Mouse (Mus musculus) forebrain, embryonic 11.5 days (tissue): ENCODE data around the gene Ppox. TPM values are rescaled to one million over a fixed set of nuclear protein-coding genes. Genes with fewer than 3 reads are reported as not detected.

ENCODE experiments used
- ATAC-seq: fragments of 200-750 bp; cut with Nextera tagmentation; replicated peaks from 2 replicates; pipeline ENCODE4 v1.8.0; 2017; ENCODE audit warnings: moderate TSS enrichment; ENCODE audit not compliant: low FRiP score
- DNase-seq: peaks from one replicate; pipeline ENCODE4 v3.0.0-alpha.2; 2017; ENCODE audit warnings: low spot score
- H3K27ac ChIP-seq: fragments of 300-500 bp; sonication (generic); 2 replicates; pipeline ENCODE4 v1.5.1; 2014; ENCODE audit warnings: low read depth, low read length
- H3K27me3 ChIP-seq: fragments of 300-500 bp; sonication (generic); 2 replicates; pipeline ENCODE4 v1.6.1; 2014; ENCODE audit warnings: mild to moderate bottlenecking, low read length, mixed read lengths; ENCODE audit not compliant: control insufficient read depth, insufficient read depth
- H3K36me3 ChIP-seq: fragments of 300-500 bp; sonication (generic); 2 replicates; pipeline ENCODE4 v1.6.1; 2014; ENCODE audit warnings: mild to moderate bottlenecking, low read length, moderate library complexity, mixed read lengths; ENCODE audit not compliant: control insufficient read depth, insufficient read depth
- H3K4me1 ChIP-seq: fragments of 300-500 bp; sonication (generic); replicated peaks from 2 replicates; pipeline ENCODE4 v1.6.1; 2014; ENCODE audit warnings: low read length, mixed read lengths; ENCODE audit not compliant: control insufficient read depth, insufficient read depth
- H3K4me2 ChIP-seq: fragments of 300-500 bp; sonication (generic); 2 replicates; pipeline ENCODE4 v1.6.1; 2014; ENCODE audit warnings: low read depth, mild to moderate bottlenecking, low read length, moderate library complexity, mixed read lengths; ENCODE audit not compliant: severe bottlenecking
- H3K4me3 ChIP-seq: fragments of 300-500 bp; sonication (generic); 2 replicates; pipeline ENCODE4 v1.5.1; 2014; ENCODE audit warnings: low read depth, low read length
- H3K9ac ChIP-seq: fragments of 300-500 bp; sonication (generic); 2 replicates; pipeline ENCODE4 v1.6.1; 2014; ENCODE audit warnings: low read length
- H3K9me3 ChIP-seq: fragments of 300-500 bp; sonication (generic); 2 replicates; pipeline ENCODE4 v1.6.1; 2016; ENCODE audit warnings: low read length, mixed read lengths; ENCODE audit not compliant: control insufficient read depth
- WGBS: fragments of 180-500 bp; shearing (Covaris S2); extraction: QIAGEN DNeasy Blood & Tissue Kit; methylation state at CpG from one replicate; pipeline ENCODE4 v1.1.7; 2014; 5-methylcytosine and 5-hydroxymethylcytosine counted together
- polyA plus RNA-seq: library from polyadenylated mRNA; unstranded; fragments of >200 nt; fragmentation: Nextera tagmentation; extraction: Ambion mirVana; gene quantifications from 2 replicates; pipeline ENCODE4 v1.2.1, GENCODE M21; 2014

Gene Ppox
- polyA plus RNA-seq, 1 experiment from 2014 or later: 67.6 TPM

DNA sequence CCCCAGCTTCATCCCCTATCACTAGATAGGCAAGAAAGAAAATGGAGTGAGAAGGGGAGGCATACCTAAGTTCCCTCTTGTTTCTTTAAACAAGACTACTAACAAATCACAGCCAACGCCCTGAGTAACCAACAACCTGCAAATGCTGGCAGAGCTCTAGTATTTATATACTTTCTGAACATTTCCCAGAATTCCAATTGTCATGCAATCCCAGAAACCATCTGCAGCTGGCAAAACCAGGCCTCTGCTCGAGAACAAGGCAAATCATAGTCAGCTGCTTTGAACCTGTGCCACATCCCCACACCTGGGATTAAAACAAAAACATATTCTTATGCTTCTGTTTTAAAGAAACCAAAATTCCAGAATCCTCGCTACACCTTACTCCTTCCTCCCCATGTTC, 12.4 kb upstream of the Ppox start:
- H3K27ac ChIP-seq: no peak overlapping the region
- no peaks in the 10 kb centered on the region for H3K9me3 ChIP-seq
- DNase-seq (no peak), ATAC-seq (no peak)
- WGBS: 90% methylated on average over 3 of the region's 3 CpGs
- no peak overlapping the region for H3K9ac ChIP-seq
- H3K27me3 ChIP-seq: peaks cover 3% of the 10 kb centered on the region; the same call in 1 of the 2 replicates
- H3K4me1 ChIP-seq: peaks cover 8% of the 10 kb centered on the region
- H3K4me2 ChIP-seq: peak overlapping the region; percentile 53
- no peaks in the 10 kb centered on the region for H3K36me3 ChIP-seq
- H3K4me3 ChIP-seq: peak overlapping the region; percentile 72; the same call in 1 of the 2 replicates

DNA sequence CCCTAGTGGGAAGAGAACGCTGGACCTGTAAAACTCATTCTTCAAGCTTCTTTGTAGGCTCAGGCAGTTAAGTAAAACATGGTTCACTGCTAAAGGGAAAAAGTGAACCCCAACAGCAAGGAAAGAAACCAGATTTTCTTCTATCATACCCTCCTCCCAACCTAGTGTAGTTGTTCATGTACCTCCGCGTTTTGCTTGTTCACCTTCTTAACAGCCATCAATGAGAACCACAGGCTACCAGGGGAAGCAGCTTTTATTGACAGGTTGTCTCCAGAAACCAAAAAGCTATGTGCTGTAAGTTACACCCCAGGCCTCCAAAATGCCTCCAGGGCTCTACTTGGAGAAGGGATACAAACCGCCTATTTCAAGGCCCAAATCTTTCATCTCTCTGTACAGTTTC, 7.3 kb upstream of the Ppox start:
- Histone ChIP-seq H3K4me3 (no peak overlapping the region; the same call in 1 of the 2 replicates), H3K9me3 (no peaks in the 10 kb centered on the region), H3K36me3 (peaks cover 3% of the 10 kb centered on the region; the same call in 1 of the 2 replicates), H3K27ac (no peak overlapping the region; the same call in 1 of the 2 replicates), H3K4me1 (peaks cover 2% of the 10 kb centered on the region), H3K9ac (peak overlapping the region; percentile 37), H3K27me3 (no peaks in the 10 kb centered on the region), H3K4me2 (peak overlapping the region; percentile 70; the same call in 1 of the 2 replicates)
- ATAC-seq (no peak), DNase-seq (no peak)
- WGBS: 66% methylated on average over 4 of the region's 4 CpGs

DNA sequence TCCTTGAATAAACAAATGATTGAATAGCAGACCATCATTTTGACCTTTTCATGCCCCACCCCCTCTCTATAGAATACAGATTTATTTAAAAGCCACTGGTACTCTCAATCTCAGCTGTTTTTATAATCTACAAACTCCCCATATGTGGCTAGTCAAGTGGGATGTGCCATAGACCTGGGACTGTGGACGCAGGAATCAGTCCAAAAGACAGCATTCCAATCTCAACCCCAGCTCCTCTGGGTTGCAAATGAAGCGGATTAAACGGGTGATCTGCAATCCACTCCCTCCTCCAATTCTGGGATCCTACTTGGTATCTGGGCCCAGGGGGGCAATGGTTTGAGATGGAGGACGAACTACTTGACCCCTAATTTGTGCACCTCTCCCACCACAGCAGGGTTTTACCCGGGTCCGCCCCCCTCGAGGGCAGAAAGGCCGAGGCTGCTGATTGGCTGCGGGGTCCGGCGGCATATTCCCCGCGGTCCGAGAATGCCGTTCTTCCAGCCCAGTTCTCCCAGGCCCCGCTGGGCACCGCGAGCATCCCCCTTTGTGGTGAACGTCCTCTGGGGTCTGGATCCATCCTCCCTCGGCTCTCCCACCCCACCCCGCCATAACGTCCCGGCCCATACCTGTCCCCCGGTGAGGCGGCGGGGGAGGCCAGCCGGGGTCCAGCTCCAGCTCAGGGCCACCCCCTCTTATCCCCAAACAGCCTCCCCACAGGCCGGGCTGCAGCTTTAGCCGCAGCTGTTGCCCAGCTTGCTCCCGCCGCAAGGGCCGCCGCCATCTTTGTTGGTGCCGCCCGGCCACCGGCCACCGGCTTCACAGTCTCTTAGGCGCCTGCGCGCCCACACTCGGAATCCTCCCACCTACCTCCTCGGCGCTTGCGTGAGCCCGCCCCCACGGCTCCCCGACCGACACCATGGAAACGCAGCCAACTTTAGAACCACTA, 6.4 kb upstream of the Ppox start, which contains the start of gene Usp21:
TSS of gene Usp21 (minus strand) at position 856 of the 946 bp plus-strand sequence.
- Histone ChIP-seq H3K36me3 (peaks cover 3% of the 10 kb centered on the region; the same call in 1 of the 2 replicates), H3K27ac (peak within 1 kb of the TSS; percentile 90), H3K9ac (peak within 1 kb of the TSS; percentile 96), H3K4me3 (peak within 1 kb of the TSS; percentile 75), H3K9me3 (no peaks in the 10 kb centered on the region), H3K4me2 (peak within 1 kb of the TSS; percentile 70), H3K4me1 (no peaks in the 10 kb centered on the region; the same call in 1 of the 2 replicates), H3K27me3 (no peaks in the 10 kb centered on the region)
- under 1% methylated on average over 49 of the region's 49 CpGs for WGBS
- DNase-seq (peak; percentile 95), ATAC-seq (peak; percentile 95)

DNA sequence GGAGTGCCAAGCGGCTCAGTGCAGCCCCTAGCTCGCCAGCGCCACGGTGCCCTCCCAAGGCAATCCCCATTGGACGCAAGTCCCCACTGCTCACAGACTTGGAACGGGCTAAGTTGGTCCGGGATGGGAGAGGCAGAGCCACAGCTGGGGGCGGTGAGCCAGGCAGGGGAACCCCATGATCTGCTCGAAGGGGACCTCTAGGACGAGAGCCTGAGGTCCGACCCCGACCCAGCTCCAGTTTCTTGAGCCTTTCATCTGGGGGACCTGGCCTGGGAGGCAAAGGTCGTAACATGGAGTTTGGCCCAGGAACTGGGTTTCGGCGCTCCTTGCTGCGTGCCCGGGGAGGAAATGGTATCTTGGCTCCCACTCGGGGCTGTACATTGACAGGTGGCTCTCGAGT, 5.5 kb upstream of the Ppox start:
- Histone ChIP-seq H3K9me3 (no peaks in the 10 kb centered on the region), H3K27me3 (no peaks in the 10 kb centered on the region), H3K27ac (no peak overlapping the region), H3K36me3 (peaks cover 3% of the 10 kb centered on the region; the same call in 1 of the 2 replicates), H3K9ac (no peak overlapping the region), H3K4me1 (peaks cover 4% of the 10 kb centered on the region; the same call in 1 of the 2 replicates), H3K4me2 (peak overlapping the region; percentile 70), H3K4me3 (no peak overlapping the region; the same call in 1 of the 2 replicates)
- WGBS: 89% methylated on average over 19 of the region's 19 CpGs
- ATAC-seq: no peak
- DNase-seq: no peak

GRCm38 (mm10) chr1:171285096-171285892, 4.3 kb upstream of the Ppox start:
- Histone ChIP-seq H3K27me3 (no peaks in the 10 kb centered on the region), H3K36me3 (peaks cover 3% of the 10 kb centered on the region; the same call in 1 of the 2 replicates), H3K4me2 (no peak overlapping the region), H3K9me3 (no peaks in the 10 kb centered on the region), H3K4me1 (peaks cover 4% of the 10 kb centered on the region; the same call in 1 of the 2 replicates), H3K4me3 (no peak overlapping the region), H3K27ac (no peak overlapping the region), H3K9ac (no peak overlapping the region)
- ATAC-seq: no peak
- WGBS: 90% methylated on average over 20 of the region's 20 CpGs
- no peak for DNase-seq

DNA sequence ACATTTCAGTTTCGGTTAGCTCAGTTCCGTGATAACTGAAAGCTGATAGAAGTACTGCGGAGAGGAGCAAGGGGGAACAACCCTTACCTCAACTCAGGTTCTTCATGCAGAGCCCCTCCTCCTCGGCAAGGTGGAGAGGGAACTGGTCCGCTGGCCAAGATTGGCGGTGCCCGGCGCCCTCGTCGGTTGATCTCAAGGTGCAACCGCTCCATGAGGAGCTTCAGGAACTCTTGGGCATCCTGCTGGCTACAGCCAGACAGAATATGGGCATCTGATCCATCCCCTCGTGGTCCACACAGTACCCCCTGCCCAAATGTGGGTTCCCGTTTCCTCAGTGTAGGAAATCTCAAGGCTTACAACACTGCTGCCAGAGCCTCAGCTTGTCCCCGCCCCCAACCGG, 3.5 kb upstream of the Ppox start:
- Histone ChIP-seq H3K4me2 (no peak overlapping the region), H3K9me3 (no peaks in the 10 kb centered on the region), H3K36me3 (peaks cover 3% of the 10 kb centered on the region; the same call in 1 of the 2 replicates), H3K27me3 (no peaks in the 10 kb centered on the region), H3K4me3 (no peak overlapping the region), H3K27ac (no peak overlapping the region), H3K4me1 (peaks cover 11% of the 10 kb centered on the region; the same call in 1 of the 2 replicates), H3K9ac (no peak overlapping the region)
- no peak for DNase-seq
- ATAC-seq: no peak
- 93% methylated on average over 15 of the region's 15 CpGs for WGBS

- no peak overlapping the region for H3K27ac ChIP-seq
- peaks cover 11% of the 10 kb centered on the region; the same call in 1 of the 2 replicates for H3K4me1 ChIP-seq
- no peaks in the 10 kb centered on the region for H3K27me3 ChIP-seq
- H3K36me3 ChIP-seq: peaks cover 3% of the 10 kb centered on the region; the same call in 1 of the 2 replicates
- H3K9me3 ChIP-seq: no peaks in the 10 kb centered on the region
- H3K4me3 ChIP-seq: no peak overlapping the region
- peak; percentile 46 for DNase-seq
- no peak for ATAC-seq
- WGBS: 93% methylated on average over 18 of the region's 18 CpGs
- H3K9ac ChIP-seq: no peak overlapping the region
- H3K4me2 ChIP-seq: no peak overlapping the region
Measured at GRCm38 (mm10) chr1:171283188-171284160, 2.5 kb upstream of the Ppox start.
